Mouse (Mus musculus) kidney, postnatal 0 days (tissue): Measurements from ENCODE around the gene Zfp944. TPM values are rescaled to one million over a fixed set of nuclear protein-coding genes. Genes with fewer than 3 reads are reported as not detected.
A peak's percentile ranks its signal among the peaks of the same experiment; 100 is the strongest.
"Not testable (repeated sequence)": the region's sequence is repeated elsewhere in the genome, so short reads cannot be mapped to it uniquely, and the experiment has no call there.

Source experiments
- ATAC-seq: fragments of 200-750 bp; cut with Nextera tagmentation; replicated peaks from 2 replicates; pipeline ENCODE4 v1.8.0; 2017; ENCODE audit warnings: low read depth, moderate number of reproducible peaks, moderate TSS enrichment, moderate library complexity; ENCODE audit not compliant: low FRiP score
- DNase-seq: peaks from one replicate; pipeline ENCODE4 v3.0.0-alpha.2; 2016; ENCODE audit warnings: low spot score
- H3K27ac ChIP-seq: fragments of 300-500 bp; sonication (generic); 2 replicates; pipeline ENCODE4 v1.5.1; 2014; ENCODE audit warnings: mild to moderate bottlenecking
- H3K27me3 ChIP-seq: fragments of 300-500 bp; sonication (generic); 2 replicates; pipeline ENCODE4 v1.6.1; 2014; ENCODE audit warnings: low read length, mixed read lengths; ENCODE audit not compliant: insufficient read depth
- H3K36me3 ChIP-seq: fragments of 300-500 bp; sonication (generic); 2 replicates; pipeline ENCODE4 v1.6.1; 2014; ENCODE audit warnings: low read length, mixed read lengths; ENCODE audit not compliant: insufficient read depth
- H3K4me1 ChIP-seq: fragments of 300-500 bp; sonication (generic); replicated peaks from 2 replicates; pipeline ENCODE4 v1.6.1; 2014; ENCODE audit warnings: antibody characterized with exemption, low read length, mixed read lengths; ENCODE audit not compliant: insufficient read depth
- H3K4me2 ChIP-seq: fragments of 300-500 bp; sonication (generic); 2 replicates; pipeline ENCODE4 v1.6.1; 2014; ENCODE audit warnings: mild to moderate bottlenecking, low read length, moderate library complexity, mixed read lengths
- H3K4me3 ChIP-seq: fragments of 300-500 bp; sonication (generic); replicated peaks from 2 replicates; pipeline ENCODE4 v1.5.1; 2014; ENCODE audit warnings: low read depth, low read length
- H3K9ac ChIP-seq: fragments of 300-500 bp; sonication (generic); 2 replicates; pipeline ENCODE4 v1.6.1; 2014; ENCODE audit warnings: low read depth, low read length
- H3K9me3 ChIP-seq: fragments of 300-500 bp; sonication (generic); replicated peaks from 2 replicates; pipeline ENCODE4 v1.6.1; 2016; ENCODE audit warnings: low read length, inconsistent platforms, mixed read lengths
- CTCF ChIP-seq: IDR thresholded peaks from 2 replicates; pipeline ENCODE4 v1.5.1; 2016; ENCODE audit warnings: antibody characterized with exemption, low read depth, mild to moderate bottlenecking, moderate library complexity
- WGBS: fragments of 180-500 bp; shearing (Covaris S2); extraction: QIAGEN DNeasy Blood & Tissue Kit; methylation state at CpG from one replicate; pipeline ENCODE4 v1.1.7; 2014; 5-methylcytosine and 5-hydroxymethylcytosine counted together
- polyA plus RNA-seq: library from polyadenylated mRNA; unstranded; fragments of >200 nt; fragmentation: Nextera tagmentation; extraction: Ambion mirVana; gene quantifications from 2 replicates; pipeline ENCODE4 v1.2.1, GENCODE M21; 2015

Zfp944 gene
- 12.4 and 13.0 TPM in 2 replicates for polyA plus RNA-seq

GRCm38 (mm10) chr17:22361101-22361781 is at the start of gene Zfp944, which contains the start of gene Zfp758:
Zfp944 (minus strand) TSS chr17:22361400.
Zfp758 (plus strand) TSS chr17:22361453.
- H3K4me1 ChIP-seq, H3K9me3 ChIP-seq, H3K27me3 ChIP-seq, H3K36me3 ChIP-seq: not testable (repeated sequence)
- H3K9ac ChIP-seq = peak within 1 kb of the TSS; percentile 76
- peak; percentile 45 for DNase-seq
- peak; percentile 99 for ATAC-seq
- 0% methylated on average over 28 of the region's 43 CpGs for WGBS
- H3K4me3 ChIP-seq = peak within 1 kb of the TSS; percentile 56
- H3K4me2 ChIP-seq = peak within 1 kb of the TSS; percentile 56
- peak within 1 kb of the TSS; percentile 88 for H3K27ac ChIP-seq

GRCm38 (mm10) chr17:22410756-22411155 is 49.6 kb upstream of the Zfp944 start:
- ATAC-seq (no peak), DNase-seq (peak; percentile 23)
- 76% methylated on average over 2 of the region's 2 CpGs for WGBS
- peak; percentile 62 for TF ChIP-seq CTCF
- Histone ChIP-seq H3K4me3 (no peak overlapping the region), H3K9ac (no peak overlapping the region), H3K36me3 (no peaks in the 10 kb centered on the region), H3K4me2 (no peak overlapping the region), H3K27me3 (no peaks in the 10 kb centered on the region), H3K4me1 (no peaks in the 10 kb centered on the region), H3K9me3 (no peaks in the 10 kb centered on the region), H3K27ac (no peak overlapping the region)

DNA sequence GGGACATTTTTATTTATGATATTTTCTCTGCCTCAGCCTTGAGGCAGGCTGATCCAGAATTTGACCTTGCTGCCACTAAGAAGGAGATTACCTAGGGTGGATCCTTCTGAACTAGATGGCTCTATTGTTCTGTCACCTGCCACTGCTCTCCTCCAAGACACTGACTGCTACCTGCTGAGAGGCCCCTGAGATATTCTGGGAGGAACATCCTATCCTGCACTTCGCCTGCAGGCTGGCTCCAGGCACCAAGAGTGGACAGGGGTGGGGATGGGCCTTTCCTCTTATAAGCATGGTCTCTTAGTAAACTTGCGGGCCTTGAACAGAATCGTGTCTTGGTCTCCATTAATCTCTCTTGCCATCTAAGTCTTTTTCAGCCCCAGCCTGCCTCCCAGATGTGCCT is 2.7 kb upstream of the Zfp944 start:
- 0 out of 2 replicates have a peak, but pooled peaks cover 2% of the 10 kb centered on the region for H3K36me3 ChIP-seq
- H3K27me3 ChIP-seq = no peaks in the 10 kb centered on the region
- WGBS = 91% methylated on average over 3 of the region's 3 CpGs
- ATAC-seq (no peak), DNase-seq (no peak)
- H3K9me3 ChIP-seq = 0 out of 2 replicates have a peak, but pooled peaks cover 10% of the 10 kb centered on the region
- TF ChIP-seq CTCF = no peak
- no peak overlapping the region for H3K9ac ChIP-seq
- H3K27ac ChIP-seq = no peak overlapping the region
- H3K4me2 ChIP-seq = no peak overlapping the region
- peaks cover 9% of the 10 kb centered on the region; the same call in 1 of the 2 replicates for H3K4me1 ChIP-seq
- H3K4me3 ChIP-seq = no peak overlapping the region

GRCm38 (mm10) chr17:22360572-22360971 is 628 bp downstream of the Zfp944 start:
- Histone ChIP-seq H3K36me3 (0 out of 2 replicates have a peak, but pooled peaks cover 8% of the 10 kb centered on the region), H3K4me1 (peaks cover 9% of the 10 kb centered on the region; the same call in 1 of the 2 replicates), H3K4me2 (peak overlapping the region; percentile 56), H3K9me3 (no peaks in the 10 kb centered on the region), H3K4me3 (peak overlapping the region; percentile 56), H3K27me3 (no peaks in the 10 kb centered on the region), H3K9ac (peak overlapping the region; percentile 60; the same call in 1 of the 2 replicates), H3K27ac (no peak overlapping the region)
- 35% methylated on average over 5 of the region's 5 CpGs for WGBS
- DNase-seq (no peak), ATAC-seq (no peak)
- TF ChIP-seq CTCF = no peak

DNA sequence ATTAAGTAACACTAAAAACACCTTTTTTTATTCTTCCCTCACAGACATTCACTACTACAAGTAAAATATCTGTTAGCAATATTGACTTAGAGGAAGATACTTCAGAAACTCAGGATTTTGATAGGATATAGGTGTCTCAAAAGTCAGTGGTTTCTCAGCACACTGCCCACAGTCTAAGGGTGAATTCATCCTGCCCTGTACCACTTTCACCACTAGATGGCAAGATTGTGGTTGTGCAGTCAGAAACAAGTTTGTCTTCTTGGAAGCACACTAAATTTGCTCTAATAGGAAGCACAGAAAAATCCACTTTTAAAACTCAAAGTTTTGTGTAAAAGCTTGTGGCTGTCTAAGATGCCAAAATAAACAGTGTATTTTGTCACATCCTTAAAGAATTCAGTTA is 8.4 kb downstream of the Zfp944 start:
- TF ChIP-seq CTCF = peak; percentile 78
- Histone ChIP-seq H3K4me3 (no peak overlapping the region), H3K9ac (no peak overlapping the region), H3K4me1 (no peaks in the 10 kb centered on the region), H3K27me3 (no peaks in the 10 kb centered on the region), H3K9me3 (no peaks in the 10 kb centered on the region), H3K27ac (no peak overlapping the region), H3K4me2 (no peak overlapping the region), H3K36me3 (0 out of 2 replicates have a peak, but pooled peaks cover 8% of the 10 kb centered on the region)
- ATAC-seq (no peak), DNase-seq (peak; percentile 44)

DNA sequence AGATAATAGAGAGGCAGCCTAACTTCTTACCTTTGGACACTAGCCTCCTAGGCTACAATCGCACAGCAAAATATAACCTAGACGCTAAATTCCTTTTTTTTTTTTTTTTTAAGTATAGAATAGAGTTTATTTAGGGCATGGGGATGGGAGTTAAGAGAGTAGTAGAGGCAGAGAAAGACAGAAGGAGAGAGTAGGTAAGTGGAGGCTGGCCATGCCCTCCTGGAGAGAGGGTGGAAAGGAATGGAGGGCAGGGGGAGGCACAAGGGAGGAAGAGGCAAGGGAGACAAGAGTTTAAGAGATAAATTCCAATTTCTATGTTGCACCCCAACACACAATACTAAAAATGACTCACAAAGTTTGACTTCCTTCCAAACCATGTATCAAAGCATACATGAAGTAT is 46.0 kb downstream of the Zfp944 start:
- peak; percentile 2; the same call in 1 of the 2 replicates for ATAC-seq

GRCm38 (mm10) chr17:22314730-22315226 is 46.4 kb downstream of the Zfp944 start, which contains the start of gene CT030661.1:
CT030661.1 (minus strand) TSS chr17:22314837.
- under 1% methylated on average over 20 of the region's 20 CpGs for WGBS
- H3K36me3 ChIP-seq, H3K9me3 ChIP-seq, H3K4me1 ChIP-seq, H3K27me3 ChIP-seq: not testable (repeated sequence)
- Histone ChIP-seq H3K27ac (peak within 1 kb of the TSS; percentile 88), H3K4me3 (peak within 1 kb of the TSS; percentile 61), H3K4me2 (peak within 1 kb of the TSS; percentile 53), H3K9ac (peak within 1 kb of the TSS; percentile 75)
- DNase-seq (peak; percentile 98), ATAC-seq (peak; percentile 100)

More for the DNA sequence above, 46.0 kb downstream of the Zfp944 start:
- H3K27me3 ChIP-seq, H3K4me1 ChIP-seq, H3K36me3 ChIP-seq, DNase-seq, H3K9ac ChIP-seq, H3K9me3 ChIP-seq: not testable (repeated sequence)
- Histone ChIP-seq H3K27ac (peak overlapping the region; percentile 88), H3K4me2 (peak overlapping the region; percentile 53), H3K4me3 (peak overlapping the region; percentile 61; the same call in 1 of the 2 replicates)
- 8% methylated on average over 2 of the region's 2 CpGs for WGBS

DNA sequence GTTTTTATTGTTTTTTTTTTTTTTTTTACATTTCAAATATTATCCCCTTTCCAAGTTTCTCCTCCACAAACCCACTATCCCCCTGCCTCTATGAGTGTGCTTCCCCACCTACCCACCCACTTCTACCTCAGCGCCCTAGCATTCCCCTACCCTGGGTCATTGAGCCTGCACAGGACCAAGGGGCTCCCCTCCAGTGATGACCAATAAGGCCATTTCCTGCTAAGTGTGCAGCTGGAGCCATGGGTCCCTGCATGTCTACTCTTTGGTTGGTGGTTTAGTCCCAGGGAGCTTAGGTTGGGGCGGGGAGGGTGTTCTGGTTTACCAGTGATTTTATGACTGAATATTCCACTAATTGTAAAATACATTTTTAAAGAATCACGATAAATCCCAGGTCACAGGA is 47.0 kb downstream of the Zfp944 start:
- H3K27me3 ChIP-seq, H3K4me1 ChIP-seq, H3K9me3 ChIP-seq, DNase-seq, H3K36me3 ChIP-seq: not testable (repeated sequence)
- H3K27ac ChIP-seq = peak overlapping the region; percentile 88
- peak overlapping the region; percentile 53 for H3K4me2 ChIP-seq
- ATAC-seq = peak; percentile 79
- peak overlapping the region; percentile 75 for H3K9ac ChIP-seq
- H3K4me3 ChIP-seq = peak overlapping the region; percentile 61
- WGBS = 2% methylated on average over 3 of the region's 3 CpGs
